Mouse (Mus musculus): ENCODE measurements around the gene Rbpms2.
A peak's percentile ranks its signal among the peaks of the same experiment; 100 is the strongest.

Gene Rbpms2

DNA sequence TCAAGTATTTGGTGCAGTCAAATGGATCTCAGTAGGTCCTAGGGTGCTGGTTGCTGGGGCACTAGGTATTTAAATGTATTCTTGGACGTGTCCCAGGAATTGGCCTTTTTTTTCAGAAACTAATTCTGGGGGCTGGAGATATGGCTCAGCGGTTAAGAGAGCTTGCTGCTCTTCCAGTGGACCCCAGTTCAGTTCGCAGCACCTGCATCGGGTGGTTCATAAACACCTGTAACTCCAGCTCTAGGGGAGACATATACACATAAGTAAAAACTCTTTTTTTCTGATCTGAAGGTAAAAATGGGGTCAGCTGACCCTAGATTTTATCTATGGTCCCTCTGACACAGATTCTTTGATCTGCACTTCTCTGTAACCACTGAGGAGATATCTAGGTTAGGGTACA, 8.3 kb upstream of the Rbpms2 start:
- no peak for DNase-seq (ENCODE audit: low read depth)

DNA sequence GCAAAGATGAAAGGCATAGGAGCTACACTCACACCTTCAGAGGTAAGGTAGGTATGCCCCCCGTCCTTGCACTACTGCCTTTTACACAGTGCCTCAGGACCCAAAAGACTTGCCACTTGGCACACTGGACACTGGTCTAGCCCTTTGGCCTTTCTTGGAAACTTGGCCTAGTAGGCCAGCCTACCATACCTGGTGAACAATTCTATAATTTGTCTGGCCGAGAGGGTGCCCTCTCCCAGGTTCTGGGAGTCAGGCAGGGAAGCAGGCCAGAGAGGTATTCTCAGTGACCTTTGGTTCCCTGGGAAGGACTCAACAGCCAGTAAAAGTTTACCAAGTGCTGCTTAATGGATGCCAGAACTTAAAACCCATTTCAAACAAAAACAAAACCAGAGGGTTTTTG, 7.8 kb upstream of the Rbpms2 start:
- DNase-seq (ENCODE audit: low read depth), result no peak

- no peak for DNase-seq (ENCODE audit: low read depth)
Measured at GRCm38 (mm10) chr9:65622826-65623225, 6.6 kb upstream of the Rbpms2 start.

GRCm38 (mm10) chr9:65624266-65624665, 5.2 kb upstream of the Rbpms2 start:
- DNase-seq (ENCODE audit: low read depth), result no peak

- DNase-seq (ENCODE audit: low read depth), result peak; percentile 82
Measured at GRCm38 (mm10) chr9:65629767-65630630, 551 bp downstream of the Rbpms2 start.

DNA sequence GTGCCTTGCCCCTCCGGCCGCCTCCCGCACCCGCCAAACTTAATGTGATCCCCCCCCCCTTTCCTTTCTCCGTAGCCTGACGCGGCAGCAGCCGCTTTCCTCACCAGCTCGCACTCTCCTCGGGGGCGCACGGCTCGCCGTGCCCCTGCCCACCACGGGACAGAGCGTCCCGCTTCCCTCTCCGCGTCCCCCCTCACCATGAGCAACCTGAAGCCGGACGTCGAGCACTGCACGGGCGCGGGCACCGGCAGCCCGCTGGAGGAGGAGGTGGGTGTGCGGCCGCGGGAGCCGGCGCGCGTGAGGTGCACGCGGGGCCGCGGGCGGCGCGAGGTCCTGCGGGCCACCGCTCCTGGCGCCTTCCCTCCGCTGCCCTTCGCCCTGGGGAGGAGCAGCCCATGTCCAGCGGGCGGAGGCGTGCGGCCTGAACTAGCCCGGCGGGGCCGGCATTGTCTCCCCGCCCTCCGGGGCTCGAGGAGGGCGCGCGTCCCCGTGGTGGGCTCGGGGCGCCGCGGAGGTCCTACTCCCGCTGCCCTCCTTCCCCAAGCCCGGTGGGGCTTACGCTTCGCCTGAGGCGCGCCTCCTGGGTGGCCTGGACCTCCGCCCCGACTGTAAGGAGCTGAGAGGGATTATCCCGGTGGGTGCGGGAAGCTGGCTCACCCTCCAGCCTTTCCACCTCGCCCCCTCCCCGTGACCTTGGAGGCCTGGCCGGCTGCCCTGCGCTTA, 1.3 kb downstream of the Rbpms2 start:
- DNase-seq (ENCODE audit: low read depth), result peak; percentile 24

- DNase-seq (ENCODE audit: low read depth), result peak; percentile 98
Measured at GRCm38 (mm10) chr9:65631354-65632021, 2.0 kb downstream of the Rbpms2 start.

GRCm38 (mm10) chr9:65635766-65636165, 6.3 kb downstream of the Rbpms2 start:
- peak; percentile 85 for DNase-seq (ENCODE audit: low read depth)

DNA sequence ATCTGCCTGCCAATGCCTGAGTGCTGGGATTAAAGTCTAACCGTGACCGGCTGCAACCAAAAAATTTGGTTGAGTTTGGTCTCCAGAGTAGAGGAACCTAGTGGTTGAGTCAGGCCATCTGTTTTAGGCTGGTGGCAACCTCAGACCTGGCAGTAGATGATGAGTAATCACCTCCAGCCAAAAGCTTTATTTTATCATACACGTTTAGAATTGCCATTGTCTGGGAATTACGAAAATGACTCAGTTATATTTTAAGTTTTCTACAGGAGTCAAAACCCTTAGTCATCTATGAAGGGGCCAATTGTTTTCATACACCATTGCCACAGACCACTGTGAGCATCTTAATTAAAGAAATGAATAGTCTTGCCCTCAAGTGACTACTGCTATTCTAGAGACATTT, 7.5 kb downstream of the Rbpms2 start:
- DNase-seq (ENCODE audit: low read depth), result peak; percentile 91

DNA sequence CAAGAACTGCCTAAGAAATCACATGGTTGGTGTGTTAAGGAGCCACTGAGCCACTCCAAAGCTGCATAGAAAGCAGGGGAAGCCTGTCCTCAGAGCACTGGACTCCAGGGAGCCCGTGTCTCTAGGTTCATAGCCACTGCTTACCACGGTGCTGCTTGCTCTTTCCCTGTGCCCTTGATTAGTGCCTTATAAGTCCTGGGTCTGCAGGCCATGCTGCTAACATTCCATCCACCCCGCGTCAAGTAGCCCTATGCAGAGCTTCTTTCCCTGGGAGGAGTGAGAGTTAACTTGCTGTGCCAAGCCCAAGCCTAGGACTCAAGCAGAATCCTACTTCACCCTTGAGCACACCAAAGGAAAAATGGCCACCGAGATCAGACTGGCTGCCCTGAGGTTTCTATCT, 9.6 kb downstream of the Rbpms2 start:
- no peak for DNase-seq (ENCODE audit: low read depth)

DNA sequence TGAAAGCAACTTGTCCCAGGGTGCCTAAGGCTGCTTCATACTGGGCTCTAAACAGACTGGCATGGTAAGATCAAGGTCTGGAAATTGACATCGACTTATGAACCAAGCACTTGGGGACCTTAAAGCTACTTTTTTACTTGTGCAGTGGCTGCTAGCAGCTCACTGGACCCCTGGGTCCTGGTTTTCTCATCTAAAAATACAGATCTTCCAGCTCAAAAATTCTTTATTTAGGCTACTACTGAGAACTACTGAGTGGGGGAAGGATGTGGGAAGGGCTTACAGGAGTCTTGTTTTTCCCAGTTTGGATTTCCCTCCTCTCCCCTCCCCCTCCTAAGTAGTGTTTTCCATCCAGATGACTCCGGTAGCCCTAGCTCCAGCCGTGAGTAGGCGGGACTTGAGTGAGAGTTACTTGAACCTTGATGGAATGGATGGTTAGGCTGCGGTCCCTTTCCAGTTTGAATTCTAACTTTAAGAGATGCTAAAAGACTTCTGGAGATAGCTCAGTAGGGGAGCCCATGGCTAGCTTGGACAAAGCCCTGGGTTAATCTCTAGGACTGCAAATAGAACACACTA, 11.5 kb downstream of the Rbpms2 start:
- no peak for DNase-seq (ENCODE audit: low read depth)

DNA sequence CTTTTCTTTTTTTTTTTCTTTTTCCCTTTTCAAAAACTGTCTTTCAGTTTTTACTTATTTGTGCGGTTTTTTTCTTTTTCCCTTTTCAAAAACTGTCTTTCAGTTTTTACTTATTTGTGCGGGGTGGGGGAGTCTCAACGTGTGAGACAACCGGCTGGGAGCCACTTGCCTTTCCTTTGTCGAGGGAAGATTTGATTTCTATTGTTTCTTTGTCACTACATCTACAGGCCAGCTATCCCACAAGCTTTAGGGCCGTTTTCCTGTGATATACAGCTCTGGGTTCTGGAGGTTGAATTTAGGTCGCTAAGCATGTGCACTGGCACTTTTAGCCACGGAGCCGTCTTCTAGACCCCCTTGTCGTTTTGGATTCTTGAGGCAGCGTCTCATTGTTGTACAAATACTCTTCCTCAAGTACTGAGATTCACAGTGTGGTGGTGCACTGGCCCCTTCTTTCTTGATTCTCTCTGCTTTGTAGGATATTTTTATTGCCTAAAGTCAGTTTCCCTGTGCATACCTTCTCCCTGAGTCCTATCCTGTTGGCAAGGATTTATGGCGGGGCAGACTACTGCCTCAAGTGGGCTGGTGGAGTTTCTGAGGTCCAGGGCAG, 12.1 kb downstream of the Rbpms2 start:
- no peak for DNase-seq (ENCODE audit: low read depth)

- DNase-seq (ENCODE audit: low read depth), result no peak
Measured at GRCm38 (mm10) chr9:65642546-65642945, 13.1 kb downstream of the Rbpms2 start.

- DNase-seq (ENCODE audit: low read depth), result no peak
Measured at GRCm38 (mm10) chr9:65644960-65645359, 15.5 kb downstream of the Rbpms2 start.

- no peak for DNase-seq (ENCODE audit: low read depth)
Measured at GRCm38 (mm10) chr9:65645984-65646383, 16.5 kb downstream of the Rbpms2 start.

- DNase-seq (ENCODE audit: low read depth), result peak; percentile 64
Measured at GRCm38 (mm10) chr9:65646782-65647181, 17.3 kb downstream of the Rbpms2 start.

DNA sequence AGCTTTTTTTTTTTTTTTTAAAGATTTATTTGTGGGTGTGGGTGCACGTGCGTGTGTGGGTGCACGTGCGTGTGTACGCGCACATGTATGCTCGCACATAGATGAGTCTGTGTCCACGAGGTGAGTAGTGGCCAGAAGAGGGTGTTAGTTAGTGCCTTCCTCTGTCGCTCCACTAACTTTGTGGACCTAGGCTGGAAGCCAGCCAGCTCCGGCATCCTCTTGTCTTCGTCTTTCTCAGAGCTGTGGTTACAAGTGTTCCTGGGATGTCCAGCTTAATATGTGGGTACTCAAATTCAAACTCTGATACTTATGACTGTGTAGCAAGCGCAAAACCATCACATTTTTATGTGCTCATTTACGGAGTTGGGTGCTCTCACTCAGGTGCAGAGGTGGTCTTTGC, 19.3 kb downstream of the Rbpms2 start:
- DNase-seq (ENCODE audit: low read depth), result no peak

GRCm38 (mm10) chr9:65649997-65650396, 20.5 kb downstream of the Rbpms2 start:
- no peak for DNase-seq (ENCODE audit: low read depth)

GRCm38 (mm10) chr9:65651957-65652356, 22.5 kb downstream of the Rbpms2 start:
- peak; percentile 57 for DNase-seq (ENCODE audit: low read depth)

DNA sequence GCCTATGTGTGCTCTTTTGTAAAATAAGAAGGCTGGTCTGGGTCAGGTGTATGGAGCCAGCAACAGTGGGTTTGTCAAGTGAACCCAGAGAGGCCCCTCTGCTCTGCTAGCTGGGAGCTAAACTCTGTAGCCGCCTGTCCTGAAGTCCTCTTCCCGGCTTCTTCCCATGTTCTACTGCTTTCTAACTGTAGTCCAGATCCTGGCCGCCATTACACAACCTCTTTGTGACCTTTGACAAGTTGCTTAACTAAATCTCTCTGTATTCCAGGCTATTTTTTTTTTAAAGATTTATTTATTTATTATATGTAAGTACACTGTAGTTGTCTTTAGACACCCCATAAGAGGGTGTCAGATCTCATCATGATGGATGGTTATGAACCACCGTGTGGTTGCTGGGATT, 24.3 kb downstream of the Rbpms2 start:
- DNase-seq (ENCODE audit: low read depth), result no peak

DNA sequence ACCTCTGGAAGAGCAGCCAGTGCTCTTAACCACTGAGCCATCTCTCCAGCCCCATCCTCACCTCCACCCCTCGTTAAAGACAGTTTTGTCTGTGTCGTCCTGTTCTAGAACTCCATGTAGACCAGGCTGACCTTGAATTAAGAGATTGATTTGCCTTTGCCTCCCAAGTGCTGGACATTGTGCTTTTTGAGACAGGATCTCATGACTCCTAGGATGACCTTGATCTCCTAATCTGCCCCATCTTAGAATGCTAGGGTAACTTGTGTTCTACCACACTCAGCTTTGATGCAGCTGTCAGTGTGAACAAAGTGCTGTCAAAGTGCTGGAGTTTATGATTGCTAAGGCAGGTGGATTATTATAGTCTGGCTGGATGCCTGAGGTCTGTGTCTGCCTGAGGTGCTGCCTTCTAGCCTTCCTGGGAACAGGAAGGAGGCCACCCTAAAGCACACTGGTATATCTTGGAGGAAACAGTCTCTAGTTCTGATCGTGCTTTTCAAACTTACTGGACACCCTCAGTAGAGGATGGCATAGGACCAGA, 25.3 kb downstream of the Rbpms2 start:
- DNase-seq (ENCODE audit: low read depth), result no peak

DNA sequence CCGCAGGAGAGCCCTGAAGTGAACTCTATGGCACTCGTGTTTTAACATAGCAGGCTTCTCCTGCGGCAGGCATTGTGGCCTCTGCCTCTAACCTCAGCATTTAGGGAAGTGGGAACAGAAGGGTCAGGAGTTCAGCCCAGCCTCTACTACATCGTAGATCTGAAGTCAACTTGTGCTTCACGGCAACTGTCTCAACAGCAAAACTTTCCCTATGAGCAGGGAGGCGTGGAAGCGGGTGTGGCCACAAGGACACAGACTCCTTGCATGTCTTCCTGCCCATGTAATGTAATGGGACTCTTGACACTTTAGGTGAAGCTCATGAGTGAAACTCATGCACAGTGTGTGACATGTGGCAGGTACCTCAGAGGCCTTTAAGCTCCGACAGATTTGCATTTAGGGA, 26.1 kb downstream of the Rbpms2 start:
- DNase-seq (ENCODE audit: low read depth), result peak; percentile 68
